Mouse (Mus musculus) stomach, embryonic 15.5 days (tissue): ENCODE data around the gene Pdcd5. TPM values are rescaled to one million over a fixed set of nuclear protein-coding genes. Genes with fewer than 3 reads are reported as not detected.

ENCODE experiments used
- ATAC-seq: fragments of 200-750 bp; cut with Nextera tagmentation; 2 replicates; pipeline ENCODE4 v1.8.0; 2017; ENCODE audit warnings: low read depth, moderate number of reproducible peaks, moderate TSS enrichment; ENCODE audit not compliant: insufficient read depth, low FRiP score
- H3K27ac ChIP-seq: fragments of 300-500 bp; sonication (generic); 2 replicates; pipeline ENCODE4 v1.5.1; 2015; ENCODE audit warnings: mild to moderate bottlenecking, inconsistent platforms
- H3K27me3 ChIP-seq: fragments of 300-500 bp; sonication (generic); replicated peaks from 2 replicates; pipeline ENCODE4 v1.6.1; 2015; ENCODE audit warnings: inconsistent platforms
- H3K36me3 ChIP-seq: fragments of 300-500 bp; sonication (generic); 2 replicates; pipeline ENCODE4 v1.6.1; 2015; ENCODE audit warnings: inconsistent platforms
- H3K4me1 ChIP-seq: fragments of 300-500 bp; sonication (generic); 2 replicates; pipeline ENCODE4 v1.6.1; 2015; ENCODE audit warnings: inconsistent platforms
- H3K4me2 ChIP-seq: fragments of 300-500 bp; sonication (generic); 2 replicates; pipeline ENCODE4 v1.6.1; 2015; ENCODE audit warnings: mild to moderate bottlenecking, inconsistent platforms
- H3K4me3 ChIP-seq: fragments of 300-500 bp; sonication (generic); replicated peaks from 2 replicates; pipeline ENCODE4 v1.5.1; 2015; ENCODE audit warnings: inconsistent platforms
- H3K9ac ChIP-seq: fragments of 300-500 bp; sonication (generic); 2 replicates; pipeline ENCODE4 v1.6.1; 2015; ENCODE audit warnings: inconsistent platforms
- H3K9me3 ChIP-seq: fragments of 300-500 bp; sonication (generic); 2 replicates; pipeline ENCODE4 v1.6.1; 2016; ENCODE audit warnings: inconsistent platforms
- WGBS: fragments of 180-500 bp; shearing (Covaris S2); methylation state at CpG from one replicate; pipeline ENCODE4 v1.1.7; 2015; 5-methylcytosine and 5-hydroxymethylcytosine counted together
- polyA plus RNA-seq: library from polyadenylated mRNA; unstranded; fragments of >200 nt; fragmentation: Nextera tagmentation; extraction: Ambion mirVana; gene quantifications from 2 replicates; pipeline ENCODE4 v1.2.1, GENCODE M21; 2015

The Pdcd5 gene
- polyA plus RNA-seq, 1 experiment from 2014 or later, result 218 TPM

DNA sequence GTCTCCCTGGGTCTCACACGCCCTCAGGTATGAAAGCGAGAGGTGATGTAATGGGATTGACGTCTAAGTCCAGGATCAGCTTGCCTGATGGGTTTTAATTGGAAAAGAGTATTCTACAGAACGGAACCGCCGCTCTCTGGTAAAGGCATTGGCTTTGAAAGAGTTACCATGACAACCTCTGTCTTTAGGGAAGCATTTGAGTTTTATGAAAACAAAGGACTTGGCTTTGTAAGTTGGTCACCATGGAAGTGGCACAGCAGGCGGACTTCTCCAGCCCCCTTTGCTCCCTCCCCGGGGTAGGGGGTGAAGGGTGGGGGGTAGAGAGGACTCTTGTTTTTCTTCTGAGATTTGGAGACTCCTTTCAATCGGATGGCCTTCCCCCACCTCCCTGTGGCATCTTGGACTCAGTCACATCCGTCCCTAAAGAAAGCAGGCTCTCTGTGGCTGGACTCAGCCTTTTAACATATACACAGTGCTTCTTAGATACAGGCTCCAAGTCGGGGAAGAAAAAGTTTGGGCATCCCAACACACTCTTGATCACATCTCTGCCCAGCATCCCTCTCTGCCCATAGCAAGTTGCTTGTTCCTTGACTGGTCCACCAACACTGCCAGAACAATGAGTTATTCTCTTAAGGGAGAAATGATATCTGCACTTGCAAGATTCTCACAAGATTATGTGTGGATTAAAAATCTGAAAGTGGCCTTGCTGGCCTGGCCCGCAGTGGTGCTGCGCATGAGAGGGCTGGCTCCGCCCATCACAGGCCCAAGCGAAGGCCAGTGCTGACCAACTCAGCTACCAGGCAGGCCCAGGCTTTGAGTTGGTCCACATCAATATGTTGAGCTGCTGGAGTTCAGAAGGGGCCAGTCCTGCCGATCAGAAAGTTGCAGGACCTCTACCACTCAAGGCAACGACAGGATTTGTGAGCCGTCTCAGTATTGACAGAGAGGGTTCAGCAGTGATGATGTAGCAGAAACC, 21.0 kb upstream of the Pdcd5 start:
- no peak overlapping the region for H3K27ac ChIP-seq
- WGBS, result 63% methylated on average over 18 of the region's 18 CpGs
- H3K4me2 ChIP-seq, result no peak overlapping the region
- H3K36me3 ChIP-seq, result no peaks in the 10 kb centered on the region
- no peak for ATAC-seq
- H3K27me3 ChIP-seq, result no peaks in the 10 kb centered on the region
- no peaks in the 10 kb centered on the region for H3K9me3 ChIP-seq
- no peak overlapping the region for H3K4me3 ChIP-seq
- no peaks in the 10 kb centered on the region for H3K4me1 ChIP-seq
- H3K9ac ChIP-seq, result no peak overlapping the region

DNA sequence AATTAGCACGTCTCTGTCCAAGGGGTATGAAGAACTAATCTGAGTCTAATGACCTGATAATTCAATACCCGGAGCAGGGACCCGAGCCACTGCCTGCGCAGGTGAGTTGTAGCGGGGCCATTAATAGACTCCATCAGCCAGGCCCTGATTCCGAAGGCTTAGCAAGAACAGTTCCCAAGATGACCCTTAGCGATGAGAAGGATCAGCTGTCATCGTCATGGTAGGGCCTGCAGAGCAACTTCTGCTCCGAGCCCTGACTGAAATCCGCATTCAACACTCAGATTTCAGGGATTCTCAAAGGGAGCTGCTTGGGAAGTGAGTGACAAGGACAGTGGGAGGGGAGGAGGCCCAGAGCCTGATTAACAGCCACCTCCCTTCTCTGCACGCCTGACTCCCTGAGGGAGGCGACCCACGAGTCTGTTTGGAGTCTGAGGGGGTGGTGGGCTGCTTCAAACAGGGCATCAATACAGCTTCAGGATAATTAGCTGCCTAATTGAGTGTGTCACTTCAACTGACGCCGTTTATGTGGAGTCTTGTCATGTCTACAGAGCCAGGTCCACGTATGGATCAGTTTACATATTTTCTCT, 16.6 kb upstream of the Pdcd5 start:
- Histone ChIP-seq H3K27ac (no peak overlapping the region), H3K36me3 (no peaks in the 10 kb centered on the region), H3K9ac (no peak overlapping the region), H3K4me3 (no peak overlapping the region), H3K4me2 (no peak overlapping the region), H3K4me1 (no peaks in the 10 kb centered on the region), H3K27me3 (no peaks in the 10 kb centered on the region), H3K9me3 (no peaks in the 10 kb centered on the region)
- ATAC-seq, result no peak
- WGBS, result 69% methylated on average over 16 of the region's 16 CpGs

DNA sequence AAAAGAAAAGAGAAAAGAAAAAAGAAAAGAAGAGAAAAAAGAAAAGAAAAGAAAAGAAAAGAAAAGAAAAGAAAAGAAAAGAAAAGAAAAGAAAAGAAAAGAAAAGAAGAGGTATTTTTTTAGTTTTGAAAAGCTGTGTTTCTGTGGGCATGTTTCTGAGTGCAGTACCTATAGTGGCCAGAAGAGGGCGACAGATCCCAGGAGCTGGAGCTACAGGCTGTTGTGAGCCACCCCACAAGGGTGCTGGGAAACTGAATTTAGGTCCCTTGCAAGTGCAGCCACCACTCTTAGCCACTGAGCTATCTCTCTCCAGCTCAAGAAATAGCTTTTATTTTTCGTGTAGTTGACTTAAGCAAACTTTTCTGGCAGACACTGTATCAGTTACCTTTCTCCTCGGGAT, 11.9 kb upstream of the Pdcd5 start:
- Histone ChIP-seq H3K4me1 (no peaks in the 10 kb centered on the region), H3K4me3 (no peak overlapping the region), H3K9ac (no peak overlapping the region)

DNA sequence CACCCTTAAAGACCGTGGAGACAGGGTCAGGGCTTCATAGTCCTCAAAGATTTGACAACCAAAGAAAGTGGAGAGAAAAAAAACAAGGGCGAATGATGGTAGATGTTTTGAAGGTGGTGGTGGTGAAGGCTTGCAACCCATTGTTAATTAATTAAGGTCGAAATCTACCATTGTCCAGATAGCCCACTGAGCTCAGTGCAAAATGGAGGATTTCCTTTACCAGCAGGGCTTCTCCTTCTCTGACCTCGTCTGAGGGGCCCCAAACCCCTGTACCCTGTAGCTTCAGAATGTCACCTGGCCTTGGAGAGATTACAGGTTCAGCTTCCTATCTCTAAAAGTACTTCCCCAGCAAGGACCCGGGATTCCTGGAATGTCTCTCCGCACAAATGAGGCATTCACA, 10.5 kb upstream of the Pdcd5 start:
- ATAC-seq, result no peak
- Histone ChIP-seq H3K9me3 (no peaks in the 10 kb centered on the region), H3K4me1 (no peaks in the 10 kb centered on the region), H3K36me3 (no peaks in the 10 kb centered on the region), H3K9ac (no peak overlapping the region), H3K27ac (no peak overlapping the region), H3K27me3 (no peaks in the 10 kb centered on the region), H3K4me2 (no peak overlapping the region), H3K4me3 (no peak overlapping the region)
- WGBS, result 62% methylated on average over 6 of the region's 6 CpGs

More for the DNA sequence above, 11.9 kb upstream of the Pdcd5 start:
- 56% methylated on average over 3 of the region's 3 CpGs for WGBS
- no peak for ATAC-seq
- H3K27ac ChIP-seq, result no peak overlapping the region
- H3K36me3 ChIP-seq, result no peaks in the 10 kb centered on the region
- H3K9me3 ChIP-seq, result no peaks in the 10 kb centered on the region
- H3K27me3 ChIP-seq, result no peaks in the 10 kb centered on the region
- H3K4me2 ChIP-seq, result no peak overlapping the region

DNA sequence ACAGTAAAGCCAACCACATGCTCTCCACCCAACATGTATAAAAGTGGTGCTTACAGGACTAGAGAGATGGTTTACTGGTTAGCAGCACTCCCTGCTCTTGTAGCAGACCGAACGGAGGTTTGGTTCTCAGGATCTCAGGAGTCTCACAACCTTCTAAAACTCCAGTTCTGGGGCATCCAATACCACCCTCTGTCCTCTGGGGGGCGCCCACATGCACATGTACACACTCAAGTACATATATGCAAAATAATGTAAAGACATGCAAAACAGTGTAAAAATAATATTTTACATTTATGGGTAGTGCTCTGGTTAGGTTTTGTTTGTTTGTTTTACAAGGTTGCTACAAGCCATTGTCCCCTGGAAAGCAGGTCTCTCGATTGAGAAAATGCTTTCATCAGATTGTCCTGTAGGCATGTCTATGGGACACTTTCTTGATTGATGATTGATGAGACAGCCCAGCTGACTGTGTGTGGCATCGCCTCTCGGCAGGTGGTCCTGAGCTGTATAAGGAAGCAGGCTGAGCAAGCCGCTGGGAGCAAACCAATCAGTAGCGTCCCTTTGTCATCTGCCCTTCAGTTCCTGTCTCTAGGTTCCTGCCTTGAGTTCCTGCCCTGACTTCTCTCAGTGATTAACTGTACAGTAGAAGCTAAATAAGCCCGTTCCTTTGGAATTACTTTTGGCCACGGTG, 4.4 kb upstream of the Pdcd5 start:
- H3K4me1 ChIP-seq, result no peaks in the 10 kb centered on the region
- no peaks in the 10 kb centered on the region for H3K36me3 ChIP-seq
- 79% methylated on average over 10 of the region's 10 CpGs for WGBS
- no peak overlapping the region for H3K9ac ChIP-seq
- ATAC-seq, result no peak
- no peak overlapping the region for H3K27ac ChIP-seq
- no peak overlapping the region for H3K4me2 ChIP-seq
- H3K9me3 ChIP-seq, result no peaks in the 10 kb centered on the region
- H3K27me3 ChIP-seq, result no peaks in the 10 kb centered on the region
- no peak overlapping the region for H3K4me3 ChIP-seq

DNA sequence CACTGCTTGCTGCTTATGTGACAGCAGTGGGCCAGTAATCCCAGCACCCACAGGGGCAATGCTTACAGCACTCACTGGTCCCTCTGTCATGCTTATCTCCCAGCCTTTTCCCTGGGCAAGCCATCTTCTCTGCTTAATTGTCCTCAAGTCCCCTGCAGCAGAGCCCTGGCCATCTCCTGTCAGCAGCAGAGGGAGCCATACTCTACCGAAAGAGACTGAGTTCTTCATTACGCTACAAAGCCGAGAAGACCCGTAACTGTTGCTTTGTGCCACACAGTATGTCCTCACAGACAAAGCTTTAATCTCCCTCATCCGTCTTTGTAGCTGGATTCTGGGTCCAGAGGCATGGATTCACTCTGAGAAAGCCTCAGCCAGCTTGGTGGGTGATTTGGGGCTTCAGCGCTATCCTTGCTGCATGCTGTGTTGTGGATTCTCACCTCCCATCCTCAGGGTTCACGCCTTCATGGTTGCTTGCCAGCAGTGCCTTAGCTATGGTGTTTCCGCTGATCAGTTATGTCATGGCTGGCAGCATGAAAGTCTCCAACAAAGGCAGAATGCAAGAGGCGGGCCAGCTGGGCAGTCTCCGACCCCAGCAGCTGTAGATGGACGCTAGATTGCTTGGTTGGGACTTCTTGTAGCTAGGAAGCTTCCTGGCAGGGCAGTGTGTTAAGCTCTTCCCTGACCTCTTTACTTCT, 3.5 kb upstream of the Pdcd5 start:
- Histone ChIP-seq H3K4me1 (no peaks in the 10 kb centered on the region), H3K9ac (no peak overlapping the region), H3K9me3 (no peaks in the 10 kb centered on the region), H3K27ac (no peak overlapping the region), H3K27me3 (no peaks in the 10 kb centered on the region), H3K4me2 (no peak overlapping the region), H3K36me3 (no peaks in the 10 kb centered on the region), H3K4me3 (no peak overlapping the region)
- no peak for ATAC-seq
- WGBS, result 72% methylated on average over 11 of the region's 11 CpGs

DNA sequence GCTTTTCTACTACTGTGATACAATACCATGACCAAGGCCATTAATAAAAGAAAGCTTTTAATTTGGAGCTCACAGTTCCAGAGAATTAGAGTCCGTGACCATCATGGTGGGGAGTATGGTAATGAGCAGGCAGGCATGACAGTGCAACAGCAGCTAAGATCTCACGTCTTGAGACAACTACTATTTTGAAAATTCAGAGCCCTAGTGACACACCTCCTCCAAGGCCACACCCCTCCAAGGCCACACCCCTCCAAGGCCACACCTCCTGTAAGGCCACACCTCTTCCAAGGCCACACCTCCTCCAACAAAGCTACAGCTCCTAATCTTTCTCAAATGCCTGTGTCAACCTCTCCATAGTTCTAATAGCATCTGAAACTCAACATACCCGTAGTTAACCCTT, 1.8 kb upstream of the Pdcd5 start:
- H3K9ac ChIP-seq, result no peak overlapping the region
- H3K4me2 ChIP-seq, result no peak overlapping the region
- ATAC-seq, result peak; percentile 27; the same call in 1 of the 2 replicates
- no peaks in the 10 kb centered on the region for H3K27me3 ChIP-seq
- no peak overlapping the region for H3K4me3 ChIP-seq
- H3K9me3 ChIP-seq, result no peaks in the 10 kb centered on the region
- no peaks in the 10 kb centered on the region for H3K4me1 ChIP-seq
- H3K36me3 ChIP-seq, result peaks cover 5% of the 10 kb centered on the region; the same call in 1 of the 2 replicates
- WGBS, result 51% methylated on average over 3 of the region's 3 CpGs
- H3K27ac ChIP-seq, result no peak overlapping the region

DNA sequence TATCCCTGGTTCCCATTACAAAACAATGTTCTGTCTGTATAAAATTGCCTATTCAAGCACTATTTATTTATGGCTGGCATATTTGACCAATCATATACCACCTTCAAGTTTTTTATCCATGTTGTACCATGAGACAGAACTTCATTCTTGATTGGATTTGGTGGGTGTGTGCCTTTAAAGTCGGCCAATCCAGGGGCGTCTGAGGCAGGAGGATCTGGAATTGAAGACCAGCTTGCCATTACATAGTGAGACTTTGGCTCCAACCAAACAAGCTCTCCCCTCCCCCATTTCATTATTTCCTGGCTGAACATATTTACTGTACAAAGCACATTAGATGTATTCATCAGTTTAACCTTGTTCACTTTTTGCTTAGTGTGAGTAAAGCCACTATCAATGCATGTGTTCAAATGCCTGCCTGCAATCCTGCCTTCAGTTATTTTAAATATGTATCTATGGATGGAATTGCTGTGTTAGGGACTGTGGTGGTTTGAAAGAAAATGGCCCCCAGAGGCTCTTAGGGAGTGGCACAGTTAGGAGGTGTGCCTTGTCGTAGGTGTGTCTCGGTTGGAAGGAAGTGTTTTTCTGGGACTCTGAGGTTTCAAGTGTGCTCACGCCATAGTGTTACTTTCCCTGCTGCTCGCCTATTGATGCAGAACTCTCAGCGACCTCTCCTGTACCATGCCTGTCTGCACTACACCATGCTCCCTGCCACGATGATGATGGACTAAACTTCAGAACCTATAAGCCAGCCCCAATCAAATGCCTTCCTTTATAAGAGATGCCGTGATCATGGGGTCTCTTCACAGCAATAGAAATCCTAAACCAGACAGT, 1.1 kb upstream of the Pdcd5 start:
- peaks cover 10% of the 10 kb centered on the region; the same call in 1 of the 2 replicates for H3K36me3 ChIP-seq
- no peaks in the 10 kb centered on the region for H3K9me3 ChIP-seq
- no peak overlapping the region for H3K4me3 ChIP-seq
- H3K4me2 ChIP-seq, result no peak overlapping the region
- WGBS, result 70% methylated on average over 9 of the region's 9 CpGs
- ATAC-seq, result no peak
- no peaks in the 10 kb centered on the region for H3K27me3 ChIP-seq
- H3K27ac ChIP-seq, result no peak overlapping the region
- H3K9ac ChIP-seq, result no peak overlapping the region
- H3K4me1 ChIP-seq, result no peaks in the 10 kb centered on the region

DNA sequence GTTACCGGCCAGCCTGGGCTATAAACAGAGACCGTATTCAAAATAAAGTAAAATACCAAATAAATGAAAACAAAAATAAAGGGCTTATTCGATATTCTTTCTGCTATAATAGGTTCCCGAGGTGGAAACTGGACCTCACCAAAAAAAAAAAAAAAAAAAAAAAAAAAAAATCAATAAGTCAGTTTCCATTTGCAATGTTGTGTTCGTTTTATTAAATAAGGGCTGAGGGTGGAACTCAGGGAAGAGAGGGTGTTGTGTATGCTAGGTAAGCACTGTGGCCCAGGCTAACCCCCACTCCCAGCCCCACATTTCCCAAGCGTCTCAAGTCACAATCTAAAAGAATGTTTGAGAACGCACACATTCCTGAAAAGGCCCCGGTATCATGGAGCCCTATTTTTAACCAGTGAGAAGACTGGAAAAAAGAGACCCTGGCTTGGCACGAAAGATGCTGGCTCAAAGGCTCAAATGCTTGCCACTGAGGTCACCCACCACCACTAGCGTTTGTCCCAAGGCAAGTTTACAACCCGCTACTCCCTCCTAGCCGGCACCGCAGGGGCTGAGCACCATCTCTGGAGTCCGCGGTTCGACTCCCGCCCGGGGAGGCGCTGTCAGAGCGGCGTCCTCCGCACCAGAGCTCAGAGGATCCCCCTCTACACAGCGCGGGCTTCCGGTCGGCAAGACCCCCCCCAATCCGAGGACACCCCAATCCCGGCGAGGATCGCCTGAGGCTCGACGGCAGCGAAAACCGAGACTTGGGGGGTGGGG, 822 bp downstream of the Pdcd5 start:
- Histone ChIP-seq H3K27me3 (no peaks in the 10 kb centered on the region), H3K36me3 (peaks cover 22% of the 10 kb centered on the region), H3K9ac (peak overlapping the region; percentile 85), H3K4me1 (no peaks in the 10 kb centered on the region), H3K27ac (peak overlapping the region; percentile 74), H3K9me3 (no peaks in the 10 kb centered on the region), H3K4me2 (peak overlapping the region; percentile 60), H3K4me3 (peak overlapping the region; percentile 97)
- 5% methylated on average over 34 of the region's 34 CpGs for WGBS
- ATAC-seq, result peak; percentile 25; the same call in 1 of the 2 replicates

DNA sequence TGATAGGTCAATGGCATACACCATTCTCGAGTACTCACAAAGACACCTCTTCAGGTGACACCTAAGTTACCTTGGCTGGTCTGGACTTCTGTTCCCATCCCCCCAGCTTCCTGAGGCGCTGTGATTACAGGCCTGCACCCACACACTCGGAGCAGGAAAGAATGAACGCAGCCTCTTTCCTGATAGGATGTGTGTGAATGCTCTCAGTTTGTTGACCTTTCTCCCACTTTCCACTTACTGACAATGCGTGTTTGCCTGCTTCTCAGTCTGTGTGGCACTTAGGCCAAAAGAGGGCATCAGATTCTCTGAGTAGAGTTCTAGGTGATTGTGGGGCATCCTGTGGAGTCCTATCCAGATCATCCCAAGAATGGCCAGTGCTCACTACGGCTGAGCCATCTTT, 7.2 kb downstream of the Pdcd5 start:
- WGBS, result 67% methylated on average over 6 of the region's 6 CpGs

More for the DNA sequence above, 7.2 kb downstream of the Pdcd5 start:
- no peaks in the 10 kb centered on the region for H3K9me3 ChIP-seq
- no peak overlapping the region for H3K9ac ChIP-seq
- no peaks in the 10 kb centered on the region for H3K27me3 ChIP-seq
- peaks cover 54% of the 10 kb centered on the region for H3K36me3 ChIP-seq
- no peak overlapping the region for H3K4me2 ChIP-seq
- H3K4me1 ChIP-seq, result no peaks in the 10 kb centered on the region
- H3K27ac ChIP-seq, result no peak overlapping the region
- ATAC-seq, result no peak
- H3K4me3 ChIP-seq, result no peak overlapping the region
